ENCODE assay signal across 23 mouse cellular contexts in the genomic region with DNA sequence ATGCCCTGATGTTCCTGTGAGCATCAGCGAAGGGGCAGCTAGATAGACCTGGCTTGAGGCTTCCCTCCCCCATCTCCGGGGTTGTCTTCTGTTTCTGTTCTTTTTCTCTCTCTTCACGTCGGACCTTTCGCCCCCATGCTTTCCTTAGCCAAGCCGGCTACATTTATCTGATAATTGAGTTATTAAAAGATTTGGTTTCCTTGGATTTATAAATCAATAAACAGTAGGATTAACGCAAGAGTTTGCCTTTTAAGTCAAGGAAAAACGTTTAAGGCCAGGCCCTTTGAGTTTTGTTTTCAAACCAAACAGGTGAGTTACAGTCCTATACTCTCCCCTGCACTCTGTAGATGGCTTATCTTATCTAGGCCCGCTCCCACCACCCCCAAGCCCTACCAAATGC. TPM values are rescaled to one million over a fixed set of nuclear protein-coding genes. Genes with fewer than 3 reads are reported as not detected.
A peak's percentile ranks its signal among the peaks of the same experiment; 100 is the strongest.
DNase-seq lines count a peak whose midpoint lies in the region; ATAC-seq lines count a peak whose summit lies in the region.
"Had no signal": no experiment of that assay in that cellular context is flagged by ENCODE, and none has a peak within 500 bp of the region (broad histone marks: within the 10 kb centered on the region; RNA-seq: fewer than 3 reads in every experiment).

No protein-coding gene starts in this region.

- peak overlapping the region; percentile 70; the same call in 1 of the 2 replicates for H3K27ac ChIP-seq in midbrain, embryonic 13.5 days
- H3K27ac ChIP-seq in midbrain, embryonic 10.5 days (replicated peaks) = no peak overlapping the region
- peak overlapping the region; percentile 36; the same call in 1 of the 2 replicates for H3K27ac ChIP-seq in embryonic facial prominence, embryonic 14.5 days (replicated peaks; ENCODE audit: low read depth, low read length)
- H3K27ac ChIP-seq in midbrain, embryonic 16.5 days (ENCODE audit: low read length) = peak overlapping the region; percentile 77
- H3K27ac ChIP-seq: gastrocnemius, adult 2 months; hindbrain, embryonic 12.5 days; hindbrain, embryonic 15.5 days had no signal

- H3K9ac ChIP-seq in midbrain, embryonic 13.5 days (replicated peaks) = no peak overlapping the region
- H3K9ac ChIP-seq in embryonic facial prominence, embryonic 14.5 days (ENCODE audit: low read depth, low read length) = no peak overlapping the region
- no peak overlapping the region for H3K9ac ChIP-seq in midbrain, embryonic 16.5 days (ENCODE audit: low read depth, low read length)
- H3K9ac ChIP-seq: embryonic facial prominence, embryonic 15.5 days; forebrain, postnatal 0 days; hindbrain, embryonic 12.5 days; hindbrain, embryonic 15.5 days had no signal

- H3K36me3 ChIP-seq in midbrain, embryonic 13.5 days = no peaks in the 10 kb centered on the region
- no peaks in the 10 kb centered on the region for H3K36me3 ChIP-seq in midbrain, embryonic 10.5 days
- no peaks in the 10 kb centered on the region for H3K36me3 ChIP-seq in embryonic facial prominence, embryonic 14.5 days (ENCODE audit: control insufficient read depth, insufficient read depth, low read length)
- H3K36me3 ChIP-seq in midbrain, embryonic 16.5 days (ENCODE audit: control insufficient read depth, insufficient read depth, low read length) = no peaks in the 10 kb centered on the region
- H3K36me3 ChIP-seq: embryonic facial prominence, embryonic 15.5 days; hindbrain, embryonic 12.5 days; hindbrain, embryonic 15.5 days had no signal

- peaks cover 92% of the 10 kb centered on the region for H3K27me3 ChIP-seq in midbrain, embryonic 13.5 days
- peaks cover 100% of the 10 kb centered on the region for H3K27me3 ChIP-seq in midbrain, embryonic 10.5 days (ENCODE audit: low read depth, poor library complexity, severe bottlenecking)
- peaks cover 92% of the 10 kb centered on the region for H3K27me3 ChIP-seq in embryonic facial prominence, embryonic 14.5 days (replicated peaks; ENCODE audit: control insufficient read depth, insufficient read depth, low read length)
- H3K27me3 ChIP-seq in midbrain, embryonic 16.5 days (ENCODE audit: control insufficient read depth, insufficient read depth, low read depth, low read length) = peaks cover 54% of the 10 kb centered on the region

- H3K4me1 ChIP-seq in midbrain, embryonic 13.5 days (replicated peaks) = peaks cover 15% of the 10 kb centered on the region; the same call in 1 of the 2 replicates
- H3K4me1 ChIP-seq in midbrain, embryonic 10.5 days = peaks cover 19% of the 10 kb centered on the region
- H3K4me1 ChIP-seq in embryonic facial prominence, embryonic 14.5 days (ENCODE audit: control insufficient read depth, insufficient read depth, low read length) = no peaks in the 10 kb centered on the region
- peaks cover 7% of the 10 kb centered on the region for H3K4me1 ChIP-seq in midbrain, embryonic 16.5 days (ENCODE audit: control insufficient read depth, insufficient read depth, low read length)

- no peaks in the 10 kb centered on the region for H3K9me3 ChIP-seq in midbrain, embryonic 13.5 days
- H3K9me3 ChIP-seq in midbrain, embryonic 10.5 days (replicated peaks) = no peaks in the 10 kb centered on the region
- no peaks in the 10 kb centered on the region for H3K9me3 ChIP-seq in embryonic facial prominence, embryonic 14.5 days (ENCODE audit: control insufficient read depth, low read length)
- no peaks in the 10 kb centered on the region for H3K9me3 ChIP-seq in midbrain, embryonic 16.5 days (replicated peaks; ENCODE audit: control insufficient read depth, low read length, poor library complexity, severe bottlenecking)
- H3K9me3 ChIP-seq: embryonic facial prominence, embryonic 15.5 days; hindbrain, embryonic 12.5 days; hindbrain, embryonic 15.5 days had no signal

- no peak overlapping the region for H3K4me3 ChIP-seq in midbrain, embryonic 13.5 days (replicated peaks)
- H3K4me3 ChIP-seq in midbrain, embryonic 10.5 days = no peak overlapping the region
- no peak overlapping the region for H3K4me3 ChIP-seq in embryonic facial prominence, embryonic 14.5 days (ENCODE audit: low read depth, low read length)
- no peak overlapping the region for H3K4me3 ChIP-seq in midbrain, embryonic 16.5 days (ENCODE audit: low read depth, low read length)
- H3K4me3 ChIP-seq: embryonic facial prominence, embryonic 15.5 days; gastrocnemius, adult 2 months; hindbrain, embryonic 12.5 days; hindbrain, embryonic 15.5 days had no signal

- no peak overlapping the region for H3K4me2 ChIP-seq in midbrain, embryonic 13.5 days (replicated peaks)
- H3K4me2 ChIP-seq in embryonic facial prominence, embryonic 14.5 days (ENCODE audit: low read depth, low read length) = no peak overlapping the region
- H3K4me2 ChIP-seq in midbrain, embryonic 16.5 days (ENCODE audit: low read length) = no peak overlapping the region
- H3K4me2 ChIP-seq: heart, embryonic 11.5 days; hindbrain, embryonic 12.5 days; hindbrain, embryonic 15.5 days had no signal

- WGBS in midbrain, embryonic 13.5 days = under 1% methylated on average over 9 of the region's 9 CpGs
- WGBS in midbrain, embryonic 10.5 days = 2% methylated on average over 9 of the region's 9 CpGs
- 30% methylated on average over 9 of the region's 9 CpGs for WGBS in embryonic facial prominence, embryonic 14.5 days
- 2% methylated on average over 9 of the region's 9 CpGs for WGBS in midbrain, embryonic 16.5 days

- ATAC-seq in midbrain, embryonic 13.5 days = no peak
- no peak for ATAC-seq in embryonic facial prominence, embryonic 14.5 days (ENCODE audit: low read depth)
- no peak for ATAC-seq in midbrain, embryonic 16.5 days
- ATAC-seq: activated CD4-positive, CD25-positive, alpha-beta regulatory T cell, adult 4 months; forebrain, postnatal 0 days had no signal

- peak; percentile 23 for DNase-seq in embryo, embryonic 10.5 days (ENCODE audit: low spot score)
- DNase-seq in embryo, embryonic 10 days (ENCODE audit: low spot score) = no peak
- no peak for DNase-seq in midbrain, embryonic 10.5 days (ENCODE audit: low spot score)
- no peak for DNase-seq in embryonic facial prominence, embryonic 14.5 days (ENCODE audit: low spot score)
- DNase-seq in urinary bladder, postnatal 10 days (ENCODE audit: low spot score) = no peak
- DNase-seq: adrenal gland, adult 8-10 months; adrenal gland, postnatal 25 days; cerebellum, adult 11-12 months; cerebellum, adult 8-10 months; cerebellum, postnatal 10 days; cerebellum, postnatal 36 days; forebrain, postnatal 0 days; gastrocnemius, adult 2 months; gastrocnemius, postnatal 14 days; heart, adult 11 months had no signal

RNA-seq across cellular contexts. Expression of gene Tfap2b, which starts 28.3 kb away (rescaled TPM):
- polyA plus RNA-seq in midbrain, embryonic 13.5 days (2015; fragmentation: Nextera tagmentation; extraction: Ambion mirVana) = 256 and 296 TPM in 2 replicates
- polyA plus RNA-seq in midbrain, embryonic 10.5 days (2016; fragmentation: Nextera tagmentation; extraction: Ambion mirVana) = 24.7 and 33.7 TPM in 2 replicates
- polyA plus RNA-seq in embryonic facial prominence, embryonic 14.5 days (2014; fragmentation: Nextera tagmentation; extraction: Ambion mirVana) = 15.1 and 20.3 TPM in 2 replicates
- polyA plus RNA-seq in midbrain, embryonic 16.5 days (2015; fragmentation: Nextera tagmentation; extraction: Ambion mirVana) = 141 and 223 TPM in 2 replicates
- polyA plus RNA-seq: activated CD4-positive, CD25-positive, alpha-beta regulatory T cell, adult 4 months; heart, postnatal 0 days had no signal
